Mouse (Mus musculus): ENCODE measurements at regions not wholly inside any gene's neighbourhood (a gene's known extent, or its start where the extent isn't known, plus 50 kb on each side); places are given as distances from the start of the nearest gene placed in this dataset.
A peak's percentile ranks its signal among the peaks of the same experiment; 100 is the strongest.

GRCm38 (mm10) chr5:64602996-64603755, 200.0 kb upstream of the Klf3 start:
- DNase-seq (ENCODE audit: low read depth, low spot score) = no peak

- no peak for DNase-seq (ENCODE audit: low read depth, low spot score)
Observed at GRCm38 (mm10) chr5:64605171-64605570, 198.0 kb upstream of the Klf3 start.

GRCm38 (mm10) chr5:64605991-64606390, 197.2 kb upstream of the Klf3 start:
- no peak for DNase-seq (ENCODE audit: low read depth, low spot score)

- peak; percentile 63 for DNase-seq (ENCODE audit: low read depth, low spot score)
Observed at GRCm38 (mm10) chr5:64609378-64610087, 193.7 kb upstream of the Klf3 start.

- DNase-seq (ENCODE audit: low read depth, low spot score) = no peak
Observed at GRCm38 (mm10) chr5:64610146-64610545, 193.0 kb upstream of the Klf3 start.

- DNase-seq (ENCODE audit: low read depth, low spot score) = peak; percentile 38
Observed at GRCm38 (mm10) chr5:64610562-64611405, 192.4 kb upstream of the Klf3 start.

- no peak for DNase-seq (ENCODE audit: low read depth, low spot score)
Observed at GRCm38 (mm10) chr5:64612017-64612416, 191.2 kb upstream of the Klf3 start.

- no peak for DNase-seq (ENCODE audit: low read depth, low spot score)
Observed at GRCm38 (mm10) chr5:64613696-64614095, 189.5 kb upstream of the Klf3 start.

- DNase-seq (ENCODE audit: low read depth, low spot score) = no peak
Observed at GRCm38 (mm10) chr5:64618126-64618525, 185.1 kb upstream of the Klf3 start.

GRCm38 (mm10) chr5:64619752-64620151, 183.4 kb upstream of the Klf3 start:
- no peak for DNase-seq (ENCODE audit: low read depth, low spot score)

GRCm38 (mm10) chr5:64620726-64621125, 182.5 kb upstream of the Klf3 start:
- DNase-seq (ENCODE audit: low read depth, low spot score) = no peak

GRCm38 (mm10) chr5:64621386-64621785, 181.8 kb upstream of the Klf3 start:
- DNase-seq (ENCODE audit: low read depth, low spot score) = no peak

GRCm38 (mm10) chr5:64623653-64624052, 179.5 kb upstream of the Klf3 start:
- DNase-seq (ENCODE audit: low read depth, low spot score) = no peak

GRCm38 (mm10) chr5:64624205-64624604, 179.0 kb upstream of the Klf3 start:
- DNase-seq (ENCODE audit: low read depth, low spot score) = no peak

- peak; percentile 64 for DNase-seq (ENCODE audit: low read depth, low spot score)
Observed at GRCm38 (mm10) chr5:64625421-64625820, 177.8 kb upstream of the Klf3 start.

- peak; percentile 44 for DNase-seq (ENCODE audit: low read depth, low spot score)
Observed at GRCm38 (mm10) chr5:64625841-64626298, 177.3 kb upstream of the Klf3 start.

- peak; percentile 53 for DNase-seq (ENCODE audit: low read depth, low spot score)
Observed at GRCm38 (mm10) chr5:64626351-64626750, 176.8 kb upstream of the Klf3 start.

GRCm38 (mm10) chr5:64630582-64630981, 172.6 kb upstream of the Klf3 start:
- no peak for DNase-seq (ENCODE audit: low read depth, low spot score)

GRCm38 (mm10) chr5:64632171-64632570, 171.0 kb upstream of the Klf3 start:
- no peak for DNase-seq (ENCODE audit: low read depth, low spot score)

- DNase-seq (ENCODE audit: low read depth, low spot score) = no peak
Observed at GRCm38 (mm10) chr5:64634008-64634407, 169.2 kb upstream of the Klf3 start.

GRCm38 (mm10) chr5:64634721-64635120, 168.5 kb upstream of the Klf3 start:
- DNase-seq (ENCODE audit: low read depth, low spot score) = no peak

- DNase-seq (ENCODE audit: low read depth, low spot score) = no peak
Observed at GRCm38 (mm10) chr5:64636301-64636700, 166.9 kb upstream of the Klf3 start.
